Mouse (Mus musculus): Measurements from ENCODE around the gene Chrne.

DNA sequence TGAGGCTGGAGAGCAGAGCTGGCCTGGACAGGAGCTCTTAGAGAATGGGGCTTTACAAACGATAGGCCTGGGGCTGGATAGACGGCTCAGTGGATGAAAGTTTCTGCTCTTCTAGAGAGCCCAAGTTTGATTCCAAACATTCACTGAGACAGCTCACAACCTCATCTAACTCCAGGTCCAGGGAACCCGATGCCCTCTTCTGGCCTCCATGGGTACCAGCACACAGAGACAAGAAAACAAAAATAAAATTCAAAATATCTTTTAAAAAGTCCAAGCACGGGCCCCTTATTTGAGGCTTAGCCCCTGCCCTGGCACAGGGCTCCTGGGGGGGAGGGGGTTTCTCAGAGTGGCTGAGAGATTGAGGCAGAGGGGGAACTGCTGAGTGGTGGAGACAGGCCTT is 8.3 kb downstream of the Chrne start:
- no peak for TF ChIP-seq EP300 (IDR thresholded peaks at IDR 0.05; ENCODE audit: low read depth)
- no peak for TF ChIP-seq CTCF (IDR thresholded peaks at IDR 0.05; ENCODE audit: low read depth)

Data from liver, embryonic 14.5 days (tissue).